Mouse (Mus musculus): Measurements from ENCODE around the gene Mdfic.

DNA sequence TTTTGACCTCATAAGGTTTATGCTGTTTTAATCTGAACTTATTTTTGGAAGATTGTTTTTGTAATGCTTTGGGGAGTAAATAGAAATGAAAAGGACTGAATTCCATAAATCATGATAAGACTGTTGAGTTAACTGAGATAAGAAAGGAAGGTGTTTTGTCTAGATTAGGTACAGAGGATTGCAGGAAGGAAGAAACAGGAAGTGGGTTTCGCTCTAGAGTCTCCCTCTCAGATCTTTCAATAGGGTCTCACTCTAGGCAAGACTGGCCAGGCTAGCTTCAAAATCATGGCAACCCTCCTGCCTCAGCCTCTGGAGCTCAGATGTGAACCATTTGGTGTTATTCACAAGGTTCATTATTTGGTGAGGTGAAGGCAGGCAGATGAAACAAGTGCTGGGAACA is 27.8 kb downstream of the Mdfic start:
- TF ChIP-seq CHD2 (IDR thresholded peaks at IDR 0.05; ENCODE audit: low read depth, low read length) (no peak), ZNF384 (IDR thresholded peaks at IDR 0.05; ENCODE audit: low read depth, low read length) (no peak), HCFC1 (IDR thresholded peaks at IDR 0.05; ENCODE audit: borderline replicate concordance, insufficient read depth, low read length) (no peak), MAFK (IDR thresholded peaks at IDR 0.05; ENCODE audit: insufficient read depth, low read depth, low read length) (no peak), ZC3H11A (IDR thresholded peaks at IDR 0.05; ENCODE audit: borderline replicate concordance, low read depth, low read length) (no peak)
